Mouse (Mus musculus) neural tube, embryonic 15.5 days (tissue): Measurements from ENCODE around the gene Acvrl1. TPM values are rescaled to one million over a fixed set of nuclear protein-coding genes. Genes with fewer than 3 reads are reported as not detected.
A peak's percentile ranks its signal among the peaks of the same experiment; 100 is the strongest.

ENCODE experiments used
- ATAC-seq: fragments of 200-750 bp; cut with Nextera tagmentation; 2 replicates; pipeline ENCODE4 v1.8.0; 2017; ENCODE audit warnings: mild to moderate bottlenecking, moderate TSS enrichment, moderate library complexity; ENCODE audit not compliant: low FRiP score
- H3K27ac ChIP-seq: fragments of 300-500 bp; sonication (generic); replicated peaks from 2 replicates; pipeline ENCODE4 v1.5.1; 2015; ENCODE audit warnings: mild to moderate bottlenecking, inconsistent platforms
- H3K27me3 ChIP-seq: fragments of 300-500 bp; sonication (generic); replicated peaks from 2 replicates; pipeline ENCODE4 v1.6.1; 2015; ENCODE audit warnings: inconsistent platforms
- H3K36me3 ChIP-seq: fragments of 300-500 bp; sonication (generic); 2 replicates; pipeline ENCODE4 v1.6.1; 2015; ENCODE audit warnings: inconsistent platforms
- H3K4me1 ChIP-seq: fragments of 300-500 bp; sonication (generic); 2 replicates; pipeline ENCODE4 v1.6.1; 2015; ENCODE audit warnings: inconsistent platforms
- H3K4me2 ChIP-seq: fragments of 300-500 bp; sonication (generic); 2 replicates; pipeline ENCODE4 v1.6.1; 2015; ENCODE audit warnings: inconsistent platforms, mild to moderate bottlenecking, moderate library complexity
- H3K4me3 ChIP-seq: fragments of 300-500 bp; sonication (generic); replicated peaks from 2 replicates; pipeline ENCODE4 v1.5.1; 2015; ENCODE audit warnings: mild to moderate bottlenecking, inconsistent platforms
- H3K9ac ChIP-seq: fragments of 300-500 bp; sonication (generic); replicated peaks from 2 replicates; pipeline ENCODE4 v1.6.1; 2015; ENCODE audit warnings: mild to moderate bottlenecking, inconsistent platforms
- H3K9me3 ChIP-seq: fragments of 300-500 bp; sonication (generic); replicated peaks from 2 replicates; pipeline ENCODE4 v1.6.1; 2016; ENCODE audit warnings: inconsistent platforms
- WGBS: fragments of 180-500 bp; shearing (Covaris S2); methylation state at CpG from one replicate; pipeline ENCODE4 v1.1.7; 2015; ENCODE audit warnings: mixed read lengths; 5-methylcytosine and 5-hydroxymethylcytosine counted together
- polyA plus RNA-seq: library from polyadenylated mRNA; unstranded; fragments of >200 nt; fragmentation: Nextera tagmentation; extraction: Ambion mirVana; gene quantifications from 2 replicates; pipeline ENCODE4 v1.2.1, GENCODE M21; 2015

Acvrl1 gene
- polyA plus RNA-seq, 1 experiment from 2014 or later, result 9.5 TPM

- peaks cover 25% of the 10 kb centered on the region for H3K4me1 ChIP-seq
- WGBS, result 9% methylated on average over 25 of the region's 25 CpGs
- ATAC-seq, result peak; percentile 77
- peak overlapping the region; percentile 29 for H3K4me2 ChIP-seq
- no peaks in the 10 kb centered on the region for H3K9me3 ChIP-seq
- no peak overlapping the region for H3K9ac ChIP-seq
- peak overlapping the region; percentile 64 for H3K27ac ChIP-seq
- no peak overlapping the region for H3K4me3 ChIP-seq
- no peaks in the 10 kb centered on the region for H3K27me3 ChIP-seq
- H3K36me3 ChIP-seq, result no peaks in the 10 kb centered on the region
These were observed 35.3 kb upstream of the Acvrl1 start for GRCm38 (mm10) chr15:101092829-101093648.

DNA sequence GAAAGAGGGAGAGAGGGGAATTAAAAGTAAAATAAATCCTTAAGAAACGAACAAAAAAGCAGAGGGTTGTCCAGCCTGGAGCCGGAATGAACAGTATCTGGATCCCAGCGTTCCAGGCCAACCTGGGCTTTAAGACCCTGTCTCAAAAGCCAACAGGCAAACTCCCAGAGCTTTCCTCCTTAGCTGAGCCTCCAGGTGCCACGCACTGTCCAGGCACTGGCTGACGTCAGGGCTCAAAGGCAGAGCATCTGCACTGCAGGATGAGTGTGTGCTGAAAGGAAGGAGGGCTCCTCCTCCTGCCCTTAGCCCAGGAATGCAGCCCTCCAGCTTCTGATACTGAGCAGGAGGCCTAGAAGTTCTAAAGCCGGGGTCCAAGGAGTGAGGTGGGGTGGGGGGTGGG, 34.3 kb upstream of the Acvrl1 start:
- Histone ChIP-seq H3K27ac (no peak overlapping the region), H3K27me3 (no peaks in the 10 kb centered on the region), H3K9ac (no peak overlapping the region), H3K4me1 (peaks cover 30% of the 10 kb centered on the region), H3K9me3 (no peaks in the 10 kb centered on the region), H3K4me3 (no peak overlapping the region), H3K4me2 (no peak overlapping the region), H3K36me3 (no peaks in the 10 kb centered on the region)
- WGBS, result 44% methylated on average over 6 of the region's 6 CpGs
- ATAC-seq, result no peak

DNA sequence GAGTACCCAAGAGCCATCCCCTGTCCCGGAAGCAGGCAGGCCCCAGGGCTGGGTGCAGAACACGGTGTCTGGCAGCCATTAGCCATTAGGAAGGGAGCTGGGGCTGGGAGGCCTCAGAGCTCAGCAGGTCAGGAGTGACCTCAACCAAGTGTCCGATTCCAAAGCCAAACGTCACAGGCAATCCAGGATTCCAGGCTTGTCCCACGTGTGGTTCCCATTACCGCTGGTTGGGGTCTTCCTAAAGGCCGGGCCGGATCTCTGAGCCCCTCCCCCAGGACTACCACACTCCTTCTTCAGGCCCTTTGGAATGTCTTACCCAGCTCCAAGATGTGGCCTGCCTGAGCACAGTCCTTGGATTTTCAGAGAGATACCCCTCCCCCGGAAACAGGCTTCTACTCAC, 33.3 kb upstream of the Acvrl1 start:
- no peaks in the 10 kb centered on the region for H3K27me3 ChIP-seq
- no peaks in the 10 kb centered on the region for H3K9me3 ChIP-seq
- no peak overlapping the region for H3K4me2 ChIP-seq
- no peak overlapping the region for H3K27ac ChIP-seq
- H3K9ac ChIP-seq, result no peak overlapping the region
- no peaks in the 10 kb centered on the region for H3K36me3 ChIP-seq
- no peak for ATAC-seq
- peaks cover 30% of the 10 kb centered on the region for H3K4me1 ChIP-seq
- 63% methylated on average over 9 of the region's 9 CpGs for WGBS
- H3K4me3 ChIP-seq, result no peak overlapping the region

DNA sequence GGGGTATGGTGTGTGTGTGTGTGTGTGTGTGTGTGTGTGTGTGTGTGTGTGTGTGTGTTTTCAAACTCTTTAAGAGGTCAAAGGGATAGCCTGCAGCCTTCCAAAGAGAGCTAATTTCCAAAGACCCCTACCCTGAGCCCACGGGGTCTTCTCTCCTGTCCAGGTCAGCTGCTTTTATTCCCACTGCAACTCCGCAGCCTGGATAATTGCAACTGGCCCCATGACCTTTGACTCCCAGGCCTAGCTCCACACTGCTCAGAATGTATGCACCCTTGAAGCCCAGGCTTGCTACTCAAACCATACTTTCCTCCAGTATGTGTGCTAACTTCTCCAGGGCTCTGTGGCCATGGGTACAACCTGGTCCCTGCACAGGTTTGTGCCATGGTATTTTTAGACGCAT, 32.9 kb upstream of the Acvrl1 start:
- no peaks in the 10 kb centered on the region for H3K9me3 ChIP-seq
- H3K4me2 ChIP-seq, result no peak overlapping the region
- no peak overlapping the region for H3K9ac ChIP-seq
- no peaks in the 10 kb centered on the region for H3K27me3 ChIP-seq
- H3K4me3 ChIP-seq, result no peak overlapping the region
- WGBS, result 44% methylated on average over 3 of the region's 3 CpGs
- no peaks in the 10 kb centered on the region for H3K36me3 ChIP-seq
- H3K27ac ChIP-seq, result no peak overlapping the region
- H3K4me1 ChIP-seq, result peaks cover 30% of the 10 kb centered on the region
- no peak for ATAC-seq

DNA sequence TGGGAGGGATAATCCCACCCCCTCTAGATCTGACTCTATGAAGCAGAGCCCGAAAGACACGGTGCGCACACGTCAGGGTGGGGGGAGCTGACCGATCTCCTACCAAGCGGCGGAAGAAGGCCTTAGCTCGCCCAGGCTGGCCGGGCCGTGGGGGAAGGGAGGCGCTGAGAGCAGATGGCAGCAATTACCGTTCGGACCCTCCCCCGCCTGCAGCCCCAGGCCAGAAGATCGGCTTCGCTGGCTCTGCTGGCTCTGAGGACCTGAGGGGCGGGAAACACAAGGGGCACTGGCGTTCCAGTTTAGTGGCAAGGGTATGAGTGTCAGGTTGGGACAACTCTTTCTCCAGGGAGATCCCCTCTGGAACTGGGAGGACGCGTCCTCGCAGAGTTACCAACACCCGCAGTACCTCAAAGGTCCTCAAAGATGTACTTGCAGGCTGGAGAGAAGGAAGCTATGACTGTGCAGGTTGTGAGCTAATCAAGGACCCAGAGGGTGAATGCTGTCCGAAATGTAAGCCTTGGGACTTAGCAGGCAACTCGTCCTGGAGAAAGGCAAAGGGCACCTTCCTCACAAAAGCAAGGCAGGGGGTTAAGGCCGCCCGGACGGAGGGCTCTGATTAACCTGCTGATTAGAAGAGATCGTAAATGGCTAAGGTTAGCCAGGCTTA, 30.2 kb upstream of the Acvrl1 start:
- peak overlapping the region; percentile 50 for H3K4me2 ChIP-seq
- 0 out of 2 replicates have a peak overlapping the region, but pooled peaks have one; percentile 11 for H3K9ac ChIP-seq
- no peak overlapping the region for H3K4me3 ChIP-seq
- no peaks in the 10 kb centered on the region for H3K27me3 ChIP-seq
- no peaks in the 10 kb centered on the region for H3K36me3 ChIP-seq
- WGBS, result 4% methylated on average over 28 of the region's 28 CpGs
- no peak for ATAC-seq
- H3K27ac ChIP-seq, result no peak overlapping the region
- H3K4me1 ChIP-seq, result peaks cover 20% of the 10 kb centered on the region
- H3K9me3 ChIP-seq, result no peaks in the 10 kb centered on the region

DNA sequence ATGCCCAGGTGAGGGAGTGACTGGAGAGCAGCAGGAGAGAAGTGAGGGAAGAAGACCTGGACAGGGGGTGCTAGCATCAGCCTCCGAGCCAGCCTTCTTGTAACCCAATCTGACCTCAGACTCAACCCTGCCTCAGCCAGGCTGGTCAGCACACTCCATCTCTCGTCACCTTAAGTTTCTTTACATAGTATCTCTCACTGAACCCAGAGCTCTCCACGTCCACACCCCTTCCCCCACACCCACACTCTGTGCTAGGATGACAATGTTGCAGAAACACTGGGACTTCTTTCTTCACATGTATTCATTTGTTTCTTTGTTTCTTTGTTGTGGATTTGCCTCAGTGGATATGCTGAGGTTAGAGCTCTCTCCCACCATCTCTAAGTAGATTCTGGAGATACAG, 27.3 kb upstream of the Acvrl1 start:
- H3K9me3 ChIP-seq, result no peaks in the 10 kb centered on the region
- no peak overlapping the region for H3K9ac ChIP-seq
- peaks cover 9% of the 10 kb centered on the region for H3K4me1 ChIP-seq
- no peaks in the 10 kb centered on the region for H3K27me3 ChIP-seq
- H3K36me3 ChIP-seq, result no peaks in the 10 kb centered on the region
- H3K4me2 ChIP-seq, result no peak overlapping the region
- no peak overlapping the region for H3K4me3 ChIP-seq
- 76% methylated on average over 3 of the region's 3 CpGs for WGBS
- H3K27ac ChIP-seq, result no peak overlapping the region
- no peak for ATAC-seq

- WGBS, result 59% methylated on average over 9 of the region's 9 CpGs
- no peaks in the 10 kb centered on the region for H3K9me3 ChIP-seq
- no peak overlapping the region for H3K4me2 ChIP-seq
- H3K4me1 ChIP-seq, result no peaks in the 10 kb centered on the region
- H3K27ac ChIP-seq, result no peak overlapping the region
- no peaks in the 10 kb centered on the region for H3K27me3 ChIP-seq
- H3K36me3 ChIP-seq, result no peaks in the 10 kb centered on the region
- H3K4me3 ChIP-seq, result no peak overlapping the region
- no peak overlapping the region for H3K9ac ChIP-seq
- ATAC-seq, result no peak
These were observed 24.6 kb upstream of the Acvrl1 start for GRCm38 (mm10) chr15:101103605-101104304.

DNA sequence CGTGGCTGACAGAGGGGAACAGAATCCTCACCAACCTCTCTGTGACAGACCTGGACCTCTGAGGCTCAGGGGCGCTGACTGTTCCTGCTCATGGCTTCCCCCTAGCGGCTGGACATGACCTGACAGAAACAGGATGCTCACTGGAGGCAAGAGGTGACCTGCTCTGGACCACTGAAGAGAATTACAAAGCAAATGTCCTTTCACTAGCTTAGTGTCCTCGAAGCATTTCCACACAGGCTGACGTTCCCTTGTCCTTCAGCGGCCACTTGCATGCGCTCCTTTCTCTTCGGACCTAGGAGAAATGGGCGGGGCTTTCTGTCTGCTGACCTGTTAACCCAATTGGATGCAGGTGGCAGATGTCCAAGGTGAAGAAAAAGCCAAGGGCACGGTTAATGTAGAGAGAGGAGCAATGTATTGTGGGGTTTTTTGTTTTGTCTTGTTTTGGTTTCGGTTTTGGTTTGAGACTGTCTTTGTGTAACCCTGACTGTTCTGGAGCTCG, 22.8 kb upstream of the Acvrl1 start:
- no peak for ATAC-seq
- Histone ChIP-seq H3K4me2 (peak overlapping the region; percentile 34), H3K27ac (no peak overlapping the region), H3K4me1 (no peaks in the 10 kb centered on the region), H3K4me3 (no peak overlapping the region), H3K27me3 (no peaks in the 10 kb centered on the region), H3K9ac (no peak overlapping the region), H3K9me3 (no peaks in the 10 kb centered on the region), H3K36me3 (no peaks in the 10 kb centered on the region)
- 16% methylated on average over 12 of the region's 12 CpGs for WGBS

GRCm38 (mm10) chr15:101106011-101106410, 22.3 kb upstream of the Acvrl1 start:
- no peak overlapping the region for H3K27ac ChIP-seq
- WGBS, result 84% methylated on average over 10 of the region's 10 CpGs
- no peak overlapping the region for H3K4me3 ChIP-seq
- H3K4me2 ChIP-seq, result no peak overlapping the region
- no peak overlapping the region for H3K9ac ChIP-seq
- no peaks in the 10 kb centered on the region for H3K27me3 ChIP-seq
- no peaks in the 10 kb centered on the region for H3K36me3 ChIP-seq
- H3K9me3 ChIP-seq, result no peaks in the 10 kb centered on the region
- ATAC-seq, result no peak
- H3K4me1 ChIP-seq, result no peaks in the 10 kb centered on the region

- Histone ChIP-seq H3K4me2 (no peak overlapping the region), H3K27me3 (no peaks in the 10 kb centered on the region), H3K4me1 (no peaks in the 10 kb centered on the region), H3K36me3 (no peaks in the 10 kb centered on the region), H3K9me3 (no peaks in the 10 kb centered on the region), H3K9ac (no peak overlapping the region), H3K27ac (no peak overlapping the region), H3K4me3 (no peak overlapping the region)
- WGBS, result 84% methylated on average over 5 of the region's 5 CpGs
- no peak for ATAC-seq
These were observed 20.2 kb upstream of the Acvrl1 start for GRCm38 (mm10) chr15:101107906-101108671.

GRCm38 (mm10) chr15:101113176-101113575, 15.1 kb upstream of the Acvrl1 start:
- no peaks in the 10 kb centered on the region for H3K27me3 ChIP-seq
- H3K4me1 ChIP-seq, result no peaks in the 10 kb centered on the region
- no peak overlapping the region; the same call in 1 of the 2 replicates for H3K27ac ChIP-seq
- ATAC-seq, result no peak
- H3K4me3 ChIP-seq, result no peak overlapping the region
- no peaks in the 10 kb centered on the region for H3K36me3 ChIP-seq
- whole genome bisulfite sequencing, result 67% methylated on average over 8 of the region's 8 CpGs
- no peaks in the 10 kb centered on the region for H3K9me3 ChIP-seq
- H3K4me2 ChIP-seq, result no peak overlapping the region
- no peak overlapping the region for H3K9ac ChIP-seq
